Mouse (Mus musculus): ENCODE results near the gene Zfp354b. TPM values are rescaled to one million over a fixed set of nuclear protein-coding genes. Genes with fewer than 3 reads are reported as not detected.

Gene Zfp354b
- total RNA-seq, 1 experiment from 2014 or later, result 0.70 TPM

GRCm38 (mm10) chr11:50887390-50888128, 43.9 kb downstream of the Zfp354b start, which contains the start of gene Zfp454:
TSS of gene Zfp454 (minus strand) at chr11:50887651.
- no peak for ATAC-seq (ENCODE audit: extremely low read depth, insufficient number of reproducible peaks, low FRiP score, poor library complexity, severe bottlenecking)

GRCm38 (mm10) chr11:50886933-50887293, 44.5 kb downstream of the Zfp354b start:
- ATAC-seq (ENCODE audit: extremely low read depth, insufficient number of reproducible peaks, low FRiP score, poor library complexity, severe bottlenecking), result no peak

GRCm38 (mm10) chr11:50886231-50886932, 45.1 kb downstream of the Zfp354b start:
- ATAC-seq (ENCODE audit: extremely low read depth, insufficient number of reproducible peaks, low FRiP score, poor library complexity, severe bottlenecking), result no peak

- ATAC-seq (ENCODE audit: extremely low read depth, insufficient number of reproducible peaks, low FRiP score, poor library complexity, severe bottlenecking), result no peak
These were observed 47.7 kb downstream of the Zfp354b start for GRCm38 (mm10) chr11:50883756-50884155.

GRCm38 (mm10) chr11:50878641-50879040, 52.8 kb downstream of the Zfp354b start:
- ATAC-seq (ENCODE audit: extremely low read depth, insufficient number of reproducible peaks, low FRiP score, poor library complexity, severe bottlenecking), result no peak

Other genes starting within 250 kb of the Zfp354b start
- gene Zfp354c, start 103.9 kb downstream of the Zfp354b start, total RNA-seq (2017), result 3.3 and 3.8 TPM in 2 replicates
- gene Zfp879, start 90.1 kb downstream of the Zfp354b start, total RNA-seq (2017), result 0.49 TPM in 1 of 2 replicates, not detected in the other
- 0.23 and 0.49 TPM in 2 replicates for gene Grm6, start 80.9 kb downstream of the Zfp354b start, total RNA-seq (2017)
- not detected in 2 replicates for gene Zfp454, start 44.0 kb downstream of the Zfp354b start, total RNA-seq (2017)
- gene Zfp2, start 15.5 kb downstream of the Zfp354b start, total RNA-seq (2017), result 1.0 and 2.1 TPM in 2 replicates
- not detected in 2 replicates for gene 4933414I15Rik, start 12.1 kb upstream of the Zfp354b start, total RNA-seq (2017)
- not detected in 2 replicates for gene Prop1, start 22.1 kb upstream of the Zfp354b start, total RNA-seq (2017)
- not detected in 2 replicates for gene Olfr1378, start 34.9 kb upstream of the Zfp354b start, total RNA-seq (2017)
- gene Olfr1377, start 50.3 kb upstream of the Zfp354b start, total RNA-seq (2017), result not detected in 2 replicates
- not detected in 2 replicates for gene Olfr51, start 72.0 kb upstream of the Zfp354b start, total RNA-seq (2017)
- gene Olfr54, start 82.6 kb upstream of the Zfp354b start, total RNA-seq (2017), result not detected in 2 replicates
- gene Olfr1375, start 116.5 kb upstream of the Zfp354b start, total RNA-seq (2017), result not detected in 2 replicates
- gene Zfp354a, start 127.6 kb upstream of the Zfp354b start, total RNA-seq (2017), result not detected in 2 replicates

Measured in neutrophil, adult 5-6 weeks (primary cell).